Mouse (Mus musculus): Measurements from ENCODE around the gene Scamp2.

GRCm38 (mm10) chr9:57574397-57574796, 13.7 kb downstream of the Scamp2 start:
- TF ChIP-seq POLR2A (IDR thresholded peaks at IDR 0.05; ENCODE audit: borderline replicate concordance, insufficient read depth, low read length) = no peak
- no peak for TF ChIP-seq CTCF (IDR thresholded peaks at IDR 0.05; ENCODE audit: borderline replicate concordance, insufficient read depth, low read depth, low read length)
